In the genomic region with DNA sequence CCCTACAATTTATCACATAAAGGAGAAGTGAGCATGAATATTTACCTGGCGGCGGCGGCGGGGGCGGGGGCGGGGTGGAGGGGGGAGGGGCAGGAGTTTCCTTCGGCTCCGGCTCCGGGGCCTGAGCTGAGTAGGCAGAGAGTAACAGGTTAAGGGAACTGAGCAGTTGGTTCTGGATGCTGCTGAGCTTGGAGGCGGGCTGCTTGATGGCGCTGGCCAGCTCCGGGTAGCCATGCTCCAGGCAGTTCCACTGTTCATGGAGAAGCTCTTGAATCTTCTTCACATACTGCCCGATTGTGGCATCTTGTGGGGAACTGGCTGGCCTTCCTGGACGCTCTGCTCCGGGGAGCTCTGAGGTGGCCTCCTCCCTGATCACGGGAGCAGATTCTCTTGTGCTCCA, we compare ENCODE assay signal across 15 mouse cellular contexts. TPM values are rescaled to one million over a fixed set of nuclear protein-coding genes. Genes with fewer than 3 reads are reported as not detected.
DNase-seq lines count a peak whose midpoint lies in the region; ATAC-seq and TF ChIP-seq lines count a peak whose summit lies in the region.
"Had no signal": no experiment of that assay in that cellular context is flagged by ENCODE, and none has a peak within 500 bp of the region (broad histone marks: within the 10 kb centered on the region; RNA-seq: fewer than 3 reads in every experiment).

No protein-coding gene starts in this region.

- no peaks in the 10 kb centered on the region for H3K36me3 ChIP-seq in hindbrain, embryonic 10.5 days
- H3K36me3 ChIP-seq in hindbrain, embryonic 11.5 days (ENCODE audit: control insufficient read depth, insufficient read depth, low read length), result no peaks in the 10 kb centered on the region
- H3K36me3 ChIP-seq in embryonic facial prominence, embryonic 13.5 days, result peaks cover 16% of the 10 kb centered on the region
- no peaks in the 10 kb centered on the region for H3K36me3 ChIP-seq in forebrain, postnatal 0 days (ENCODE audit: insufficient read depth)
- no peaks in the 10 kb centered on the region for H3K36me3 ChIP-seq in midbrain, embryonic 15.5 days (replicated peaks)

- no peaks in the 10 kb centered on the region for H3K9me3 ChIP-seq in hindbrain, embryonic 10.5 days
- H3K9me3 ChIP-seq in hindbrain, embryonic 11.5 days (ENCODE audit: control insufficient read depth, low read length), result no peaks in the 10 kb centered on the region
- H3K9me3 ChIP-seq in embryonic facial prominence, embryonic 13.5 days, result no peaks in the 10 kb centered on the region
- H3K9me3 ChIP-seq in forebrain, postnatal 0 days (ENCODE audit: low read length), result no peaks in the 10 kb centered on the region
- H3K9me3 ChIP-seq in midbrain, embryonic 15.5 days, result no peaks in the 10 kb centered on the region

- no peak for ATAC-seq in hindbrain, embryonic 11.5 days (ENCODE audit: low FRiP score)
- no peak for ATAC-seq in embryonic facial prominence, embryonic 13.5 days (ENCODE audit: insufficient number of reproducible peaks, insufficient read depth, low FRiP score, low TSS enrichment, low read depth)
- ATAC-seq in forebrain, postnatal 0 days, result 0 out of 2 replicates have a peak, but pooled peaks have one; percentile 32
- peak; percentile 45 for ATAC-seq in midbrain, embryonic 15.5 days (replicated peaks)

- H3K27ac ChIP-seq in hindbrain, embryonic 10.5 days, result peak overlapping the region; percentile 53
- no peak overlapping the region for H3K27ac ChIP-seq in hindbrain, embryonic 11.5 days (ENCODE audit: low read depth, low read length)
- no peak overlapping the region for H3K27ac ChIP-seq in embryonic facial prominence, embryonic 13.5 days
- no peak overlapping the region for H3K27ac ChIP-seq in forebrain, postnatal 0 days (ENCODE audit: low read depth, low read length)
- H3K27ac ChIP-seq in midbrain, embryonic 15.5 days, result no peak overlapping the region
- H3K27ac ChIP-seq in gastrocnemius, adult 2 months, result no peak overlapping the region

- no peak overlapping the region for H3K9ac ChIP-seq in hindbrain, embryonic 11.5 days (ENCODE audit: low read depth, low read length)
- H3K9ac ChIP-seq in embryonic facial prominence, embryonic 13.5 days, result 0 out of 2 replicates have a peak overlapping the region, but pooled peaks have one; percentile 11
- no peak overlapping the region for H3K9ac ChIP-seq in forebrain, postnatal 0 days
- H3K9ac ChIP-seq in midbrain, embryonic 15.5 days, result no peak overlapping the region

- peaks cover 20% of the 10 kb centered on the region for H3K4me1 ChIP-seq in hindbrain, embryonic 10.5 days (replicated peaks)
- H3K4me1 ChIP-seq in hindbrain, embryonic 11.5 days (replicated peaks; ENCODE audit: control insufficient read depth, insufficient read depth, low read length), result no peaks in the 10 kb centered on the region
- peaks cover 47% of the 10 kb centered on the region for H3K4me1 ChIP-seq in embryonic facial prominence, embryonic 13.5 days
- no peaks in the 10 kb centered on the region for H3K4me1 ChIP-seq in forebrain, postnatal 0 days (ENCODE audit: insufficient read depth)
- H3K4me1 ChIP-seq in midbrain, embryonic 15.5 days, result no peaks in the 10 kb centered on the region; the same call in 1 of the 2 replicates

- no peak for TF ChIP-seq CTCF in forebrain, postnatal 0 days (IDR thresholded peaks at IDR 0.05; ENCODE audit: low read depth)
- no peak for TF ChIP-seq CTCF in gastrocnemius, adult 2 months (IDR thresholded peaks at IDR 0.05)

- H3K4me3 ChIP-seq in hindbrain, embryonic 10.5 days, result peak overlapping the region; percentile 27
- H3K4me3 ChIP-seq in hindbrain, embryonic 11.5 days (ENCODE audit: low read depth, low read length), result no peak overlapping the region
- H3K4me3 ChIP-seq in embryonic facial prominence, embryonic 13.5 days, result no peak overlapping the region
- peak overlapping the region; percentile 11 for H3K4me3 ChIP-seq in forebrain, postnatal 0 days (ENCODE audit: low read depth, low read length)
- 0 out of 2 replicates have a peak overlapping the region, but pooled peaks have one; percentile 1 for H3K4me3 ChIP-seq in midbrain, embryonic 15.5 days
- no peak overlapping the region for H3K4me3 ChIP-seq in gastrocnemius, adult 2 months

- no peak for DNase-seq in hindbrain, embryonic 10.5 days (ENCODE audit: low spot score)
- no peak for DNase-seq in hindbrain, embryonic 11.5 days (ENCODE audit: low spot score)
- no peak for DNase-seq in forebrain, postnatal 0 days
- DNase-seq in urinary bladder, postnatal 10 days (ENCODE audit: low spot score), result no peak
- no peak for DNase-seq in gastrocnemius, adult 2 months
- DNase-seq: adrenal gland, postnatal 25 days; gastrocnemius, postnatal 10 days; kidney, postnatal 25 days; right cerebral cortex, adult 18-20 months; thymus, adult 2 months had no signal

- no peak overlapping the region for H3K4me2 ChIP-seq in hindbrain, embryonic 11.5 days (replicated peaks; ENCODE audit: low read depth, low read length)
- H3K4me2 ChIP-seq in embryonic facial prominence, embryonic 13.5 days, result peak overlapping the region; percentile 14
- H3K4me2 ChIP-seq in forebrain, postnatal 0 days (ENCODE audit: low read depth), result peak overlapping the region; percentile 29
- peak overlapping the region; percentile 28 for H3K4me2 ChIP-seq in midbrain, embryonic 15.5 days

- peaks cover 28% of the 10 kb centered on the region for H3K27me3 ChIP-seq in hindbrain, embryonic 10.5 days (ENCODE audit: insufficient read depth, poor library complexity, severe bottlenecking)
- H3K27me3 ChIP-seq in hindbrain, embryonic 11.5 days (ENCODE audit: control insufficient read depth, insufficient read depth, low read length), result peaks cover 2% of the 10 kb centered on the region; the same call in 1 of the 2 replicates
- H3K27me3 ChIP-seq in embryonic facial prominence, embryonic 13.5 days, result no peaks in the 10 kb centered on the region
- no peaks in the 10 kb centered on the region for H3K27me3 ChIP-seq in forebrain, postnatal 0 days (ENCODE audit: insufficient read depth, low read length)
- no peaks in the 10 kb centered on the region; the same call in 1 of the 2 replicates for H3K27me3 ChIP-seq in midbrain, embryonic 15.5 days (replicated peaks)

- intact Hi-C loops in gastrocnemius, adult 2 months (cut with DNase I), result no loop called here

- WGBS in hindbrain, embryonic 10.5 days, result 9% methylated on average over 16 of the region's 16 CpGs
- 13% methylated on average over 16 of the region's 16 CpGs for WGBS in hindbrain, embryonic 11.5 days
- WGBS in embryonic facial prominence, embryonic 13.5 days, result 14% methylated on average over 16 of the region's 16 CpGs
- 14% methylated on average over 16 of the region's 16 CpGs for WGBS in forebrain, postnatal 0 days
- WGBS in midbrain, embryonic 15.5 days, result 18% methylated on average over 16 of the region's 16 CpGs

RNA-seq across cellular contexts. Expression of gene Kank4, which starts 39.1 kb away (rescaled TPM):
- polyA plus RNA-seq in hindbrain, embryonic 10.5 days (2016; fragmentation: Nextera tagmentation; extraction: Ambion mirVana), result 0.90 and 1.1 TPM in 2 replicates
- polyA plus RNA-seq in hindbrain, embryonic 11.5 days (2014; fragmentation: Nextera tagmentation; extraction: Ambion mirVana), result 1.4 and 1.7 TPM in 2 replicates
- 3.2 and 3.4 TPM in 2 replicates for polyA plus RNA-seq in embryonic facial prominence, embryonic 13.5 days (2015; fragmentation: Nextera tagmentation; extraction: Ambion mirVana)
- 1.5 and 1.9 TPM in 2 replicates for total RNA-seq in forebrain, postnatal 0 days (2014; rRNA removed)
- 0.17 and 0.20 TPM in 2 replicates for polyA plus RNA-seq in forebrain, postnatal 0 days (2015; fragmentation: Nextera tagmentation; extraction: Ambion mirVana)
- 0.40 and 0.58 TPM in 2 replicates for polyA plus RNA-seq in midbrain, embryonic 15.5 days (2015; fragmentation: Nextera tagmentation; extraction: Ambion mirVana)
- total RNA-seq in gastrocnemius, adult 2 months (2021), result 1 to 10 TPM in 1 of 2 experiments, under 1 TPM in 1; 0.69 to 1.3 TPM
- total RNA-seq: liver, adult 2 months; MEL; monocyte, adult 5-6 weeks had no signal

RNA-seq across cellular contexts. Expression of gene I0C0044D17Rik, which starts 45.4 kb away (rescaled TPM):
- not detected in 2 replicates for polyA plus RNA-seq in hindbrain, embryonic 10.5 days (2016; fragmentation: Nextera tagmentation; extraction: Ambion mirVana)
- polyA plus RNA-seq in hindbrain, embryonic 11.5 days (2014; fragmentation: Nextera tagmentation; extraction: Ambion mirVana), result not detected in 2 replicates
- polyA plus RNA-seq in embryonic facial prominence, embryonic 13.5 days (2015; fragmentation: Nextera tagmentation; extraction: Ambion mirVana), result not detected in 2 replicates
- not detected in 2 replicates for total RNA-seq in forebrain, postnatal 0 days (2014; rRNA removed)
- polyA plus RNA-seq in forebrain, postnatal 0 days (2015; fragmentation: Nextera tagmentation; extraction: Ambion mirVana), result not detected in 2 replicates
- not detected in 2 replicates for polyA plus RNA-seq in midbrain, embryonic 15.5 days (2015; fragmentation: Nextera tagmentation; extraction: Ambion mirVana)
- not detected for total RNA-seq in gastrocnemius, adult 2 months (2021)
- total RNA-seq: adrenal gland, postnatal 25 days; gastrocnemius, postnatal 10 days; liver, adult 2 months; MEL; monocyte, adult 5-6 weeks had no signal
- polyA plus RNA-seq: liver, adult 2 months; thymus, adult 2 months had no signal

RNA-seq across cellular contexts. Expression of gene L1td1, which starts 51.7 kb away (rescaled TPM):
- 0.20 TPM in 1 of 2 replicates, not detected in the other for polyA plus RNA-seq in hindbrain, embryonic 10.5 days (2016; fragmentation: Nextera tagmentation; extraction: Ambion mirVana)
- polyA plus RNA-seq in hindbrain, embryonic 11.5 days (2014; fragmentation: Nextera tagmentation; extraction: Ambion mirVana), result 0.68 TPM in 1 of 2 replicates, not detected in the other
- polyA plus RNA-seq in embryonic facial prominence, embryonic 13.5 days (2015; fragmentation: Nextera tagmentation; extraction: Ambion mirVana), result 0.43 and 1.7 TPM in 2 replicates
- total RNA-seq in forebrain, postnatal 0 days (2014; rRNA removed), result not detected in 2 replicates
- polyA plus RNA-seq in forebrain, postnatal 0 days (2015; fragmentation: Nextera tagmentation; extraction: Ambion mirVana), result 0.05 TPM in 1 of 2 replicates, not detected in the other
- polyA plus RNA-seq in midbrain, embryonic 15.5 days (2015; fragmentation: Nextera tagmentation; extraction: Ambion mirVana), result 0.05 TPM in 1 of 2 replicates, not detected in the other
- total RNA-seq in gastrocnemius, adult 2 months (2021), result not detected
- total RNA-seq: adrenal gland, postnatal 25 days; gastrocnemius, postnatal 10 days; liver, adult 2 months; MEL; monocyte, adult 5-6 weeks had no signal
- polyA plus RNA-seq: liver, adult 2 months; thymus, adult 2 months had no signal

Comparison
In these comparisons a context has a peak if more than half of its experiments do, and no peak if none do; other contexts are left out.
1. H3K4me3 ChIP-seq: peak in hindbrain, embryonic 10.5 days (single experiment), forebrain, postnatal 0 days (single experiment) and midbrain, embryonic 15.5 days (single experiment); none in hindbrain, embryonic 11.5 days (single experiment), embryonic facial prominence, embryonic 13.5 days (single experiment) and gastrocnemius, adult 2 months (single experiment).
2. ATAC-seq: peak in forebrain, postnatal 0 days (single experiment) and midbrain, embryonic 15.5 days (single experiment); none in hindbrain, embryonic 11.5 days (single experiment) and embryonic facial prominence, embryonic 13.5 days (single experiment).